Mouse (Mus musculus) erythroblast, embryonic 14.5 days (primary cell): ENCODE measurements around the gene Shld2.

Experiments used
- GATA1 ChIP-seq: IDR thresholded peaks from 2 replicates; pipeline ENCODE4 v1.6.1; 2012; ENCODE audit warnings: low read length, inconsistent platforms, mixed read lengths
- TAL1 ChIP-seq: IDR thresholded peaks from 3 replicates; pipeline ENCODE4 v1.6.1; 2012; ENCODE audit warnings: low read length, inconsistent platforms, mixed read lengths

- TF ChIP-seq GATA1 (no peak), TAL1 (no peak)
Measured at GRCm38 (mm10) chr14:34303265-34303680, 7.0 kb downstream of the Shld2 start.
